Mouse (Mus musculus): ENCODE results near the gene Lypla2.

GRCm38 (mm10) chr4:135970585-135970984 lies 1.8 kb downstream of the Lypla2 start:
- TF ChIP-seq POLR2A (IDR thresholded peaks at IDR 0.05; ENCODE audit: borderline replicate concordance, control insufficient read depth, low read depth, low read length), result no peak
- no peak for TF ChIP-seq CTCF (IDR thresholded peaks at IDR 0.05; ENCODE audit: control insufficient read depth, insufficient read depth, low read length)

Data from bone marrow, adult 2 months (tissue).